Mouse (Mus musculus) central nervous system, embryonic 14 days (tissue): ENCODE measurements around the gene Hexim1. TPM values are rescaled to one million over a fixed set of nuclear protein-coding genes. Genes with fewer than 3 reads are reported as not detected.

ENCODE experiments used
- polyA plus RNA-seq: library from polyadenylated mRNA; depleted of rRNA; stranded (reverse); fragments of >200 nt; gene quantifications from 2 replicates; pipeline ENCODE4 v1.2.3, GENCODE M21; 2012; rRNA removed

The Hexim1 gene
- polyA plus RNA-seq, result 17.3 and 19.5 TPM in 2 replicates

DNA sequence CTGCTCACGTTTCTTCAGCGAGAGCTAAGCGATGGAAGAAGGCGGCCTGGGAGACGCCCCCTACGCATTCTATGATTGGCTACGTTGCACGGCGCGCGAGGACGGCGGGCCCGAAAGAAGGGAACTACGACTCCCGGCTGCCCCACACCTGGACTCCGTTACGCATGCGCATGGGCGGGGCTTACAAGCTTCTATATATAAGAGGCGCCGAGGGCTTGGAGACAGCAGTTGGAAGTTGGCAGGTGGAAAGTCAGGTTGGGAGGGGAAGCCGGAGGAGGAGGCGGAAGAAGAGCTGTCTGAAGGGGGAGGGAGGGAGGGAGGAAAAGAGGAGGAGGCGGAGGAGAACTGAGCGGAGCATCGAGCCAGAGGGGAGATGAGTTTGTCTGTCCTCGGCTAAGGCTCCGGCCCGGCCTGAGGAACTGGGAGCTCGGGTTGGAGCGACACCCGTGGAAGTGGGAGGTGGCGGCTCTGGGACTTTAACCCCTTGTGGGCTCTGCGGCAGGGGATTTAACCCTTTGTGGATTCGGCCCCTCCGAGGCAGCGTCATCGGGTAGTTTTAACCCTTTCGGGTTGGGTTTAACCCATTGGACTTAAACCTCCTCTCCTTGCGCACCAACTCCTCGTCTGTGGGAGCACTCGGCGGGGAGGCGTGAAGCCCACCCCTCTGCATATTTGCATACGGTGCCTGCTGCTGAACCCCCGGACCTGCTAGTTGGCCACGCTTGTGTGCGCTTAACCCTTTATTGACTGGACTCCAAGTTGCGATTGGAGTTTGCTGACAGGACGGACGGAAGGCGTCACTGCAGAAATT is at the start of gene Hexim1:
Hexim1 (plus strand) TSS at position 224 of the 811 bp plus-strand sequence.

DNA sequence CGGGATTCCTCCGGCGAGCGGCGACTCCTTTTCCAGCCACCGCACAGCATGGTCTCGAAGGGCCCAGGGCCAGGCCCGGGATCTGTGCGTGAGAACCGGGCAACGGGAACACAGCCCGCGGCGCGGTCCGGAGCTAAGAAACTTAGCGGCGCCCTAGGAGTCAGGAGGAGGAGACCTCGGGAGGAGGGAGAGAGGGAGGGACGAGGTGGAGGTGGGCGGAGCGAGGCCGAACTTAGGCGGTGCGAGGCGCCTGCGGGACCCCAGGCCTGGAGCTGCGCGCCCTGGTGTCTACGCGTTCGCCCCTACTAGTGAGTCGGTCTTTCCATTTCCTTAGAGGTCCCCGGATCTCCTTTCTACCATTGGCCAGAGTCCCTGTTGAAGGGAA is 14.6 kb upstream of the Hexim1 start, which contains the start of the genes Plcd3 and Acbd4:
Plcd3 (minus strand) TSS at position 178 of the 385 bp plus-strand sequence.
Acbd4 (plus strand) TSS at position 202 of the 385 bp plus-strand sequence.

DNA sequence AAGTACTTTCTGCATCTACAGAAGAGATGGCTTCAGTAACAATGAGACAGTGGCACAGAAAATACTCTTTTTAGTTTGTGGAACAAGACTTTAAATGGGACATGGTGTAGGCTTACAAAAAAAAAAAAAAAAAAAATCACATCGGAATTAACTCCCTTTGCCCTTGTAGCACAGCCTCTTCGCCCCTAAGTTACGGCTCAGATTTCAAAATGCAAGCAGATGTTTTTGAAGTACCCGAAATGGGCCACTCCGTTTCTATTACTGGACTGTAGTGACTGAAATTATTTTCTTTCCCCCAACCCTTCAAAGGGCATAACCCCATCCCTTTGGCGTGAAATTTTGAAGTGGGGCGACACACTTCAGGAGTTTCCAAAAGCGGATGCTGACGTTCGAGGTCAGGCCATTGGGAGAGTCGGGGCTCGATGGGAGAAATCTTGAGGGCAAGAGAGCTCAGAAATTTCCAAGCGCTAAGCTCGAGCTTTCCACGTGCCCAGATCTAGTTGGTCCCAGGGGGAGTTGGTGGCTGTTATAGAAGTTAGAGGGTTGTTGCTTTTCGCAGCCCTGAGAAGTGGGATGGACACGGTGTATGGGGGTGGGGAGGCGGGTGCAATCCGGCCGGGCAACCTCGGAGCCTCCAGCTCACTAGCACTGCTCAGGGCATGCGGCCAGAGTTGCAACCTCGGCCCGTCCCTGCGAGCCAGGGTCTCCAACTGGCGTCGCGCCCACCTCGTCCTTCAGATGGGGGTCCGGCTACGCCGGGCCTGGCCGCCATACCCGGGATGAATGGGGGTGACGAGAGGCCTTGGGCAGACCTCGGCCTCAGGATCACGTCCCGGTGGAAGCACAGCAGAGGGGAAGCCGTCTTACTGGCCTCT is 15.9 kb downstream of the Hexim1 start, which contains the start of gene Hexim2:
Hexim2 (plus strand) TSS at position 729 of the 875 bp plus-strand sequence.

Other genes starting within 250 kb of the Hexim1 start
- gene Eftud2, start 235.2 kb upstream of the Hexim1 start, polyA plus RNA-seq, result 102 and 110 TPM in 2 replicates
- gene Ccdc103, start 235.0 kb upstream of the Hexim1 start, polyA plus RNA-seq, result 1.0 and 1.1 TPM in 2 replicates
- 0.08 TPM in 1 of 2 replicates, not detected in the other for gene Fam187a, start 231.1 kb upstream of the Hexim1 start, polyA plus RNA-seq
- gene Gfap, start 215.3 kb upstream of the Hexim1 start, polyA plus RNA-seq, result 0.38 and 0.66 TPM in 2 replicates
- gene Kif18b, start 191.1 kb upstream of the Hexim1 start, polyA plus RNA-seq, result 13.8 and 16.8 TPM in 2 replicates
- 8.8 and 12.1 TPM in 2 replicates for gene C1ql1, start 169.5 kb upstream of the Hexim1 start, polyA plus RNA-seq
- 35.1 and 36.0 TPM in 2 replicates for gene Nmt1, start 88.0 kb upstream of the Hexim1 start, polyA plus RNA-seq
- gene Dcakd, start 87.9 kb upstream of the Hexim1 start, polyA plus RNA-seq, result 202 and 211 TPM in 2 replicates
- 2.6 and 3.8 TPM in 2 replicates for gene Plcd3, start 14.6 kb upstream of the Hexim1 start, polyA plus RNA-seq
- 8.2 and 8.7 TPM in 2 replicates for gene Acbd4, start 14.5 kb upstream of the Hexim1 start, polyA plus RNA-seq
- 11.7 and 14.4 TPM in 2 replicates for gene Hexim2, start 16.2 kb downstream of the Hexim1 start, polyA plus RNA-seq
- gene Fmnl1, start 54.9 kb downstream of the Hexim1 start, polyA plus RNA-seq, result 14.6 and 18.3 TPM in 2 replicates
- 1.2 and 1.7 TPM in 2 replicates for gene 1700023F06Rik, start 92.3 kb downstream of the Hexim1 start, polyA plus RNA-seq
- gene Spata32, start 102.2 kb downstream of the Hexim1 start, polyA plus RNA-seq, result 0.45 and 0.64 TPM in 2 replicates
- 6.1 and 7.1 TPM in 2 replicates for gene Map3k14, start 151.2 kb downstream of the Hexim1 start, polyA plus RNA-seq
- gene Arhgap27, start 247.5 kb downstream of the Hexim1 start, polyA plus RNA-seq, result 6.7 and 7.9 TPM in 2 replicates